Comparison of ENCODE assay signal across 11 mouse cellular contexts in genomic region chr12:112759471-112759870, GRCm38 (mm10). TPM values are rescaled to one million over a fixed set of nuclear protein-coding genes. Genes with fewer than 3 reads are reported as not detected.
"Had no signal": no experiment of that assay in that cellular context is flagged by ENCODE, and none has a peak within 500 bp of the region (broad histone marks: within the 10 kb centered on the region; RNA-seq: fewer than 3 reads in every experiment).

No protein-coding gene starts in this region.

- ATAC-seq: intestine, embryonic 16.5 days; liver, postnatal 0 days; midbrain, embryonic 13.5 days had no signal

- DNase-seq: kidney, adult 2 months; kidney, postnatal 36 days; layer of hippocampus, adult 9-11 months; layer of hippocampus, postnatal 36 days; liver, embryonic 13.5 days; liver, postnatal 0 days; thymus, adult 18-20 months; thymus, postnatal 14 days had no signal

RNA-seq across cellular contexts. Expression of gene Ahnak2, which starts 43.0 kb away (rescaled TPM):
- total RNA-seq: megakaryocyte progenitor cell, adult 5-6 weeks had no signal
